Mouse (Mus musculus): ENCODE data around the gene Chac2. TPM values are rescaled to one million over a fixed set of nuclear protein-coding genes. Genes with fewer than 3 reads are reported as not detected.

Gene Chac2
- polyA plus RNA-seq, 1 experiment from 2014 or later: 17.0 TPM

GRCm38 (mm10) chr11:30953469-30954154 lies 32.5 kb downstream of the Chac2 start:
- H3K27ac ChIP-seq: peak overlapping the region; percentile 84
- peak overlapping the region; percentile 87 for H3K9ac ChIP-seq
- peak overlapping the region; percentile 83 for H3K4me3 ChIP-seq
- H3K9me3 ChIP-seq (replicated peaks): peaks cover 6% of the 10 kb centered on the region; the same call in 1 of the 2 replicates
- H3K4me1 ChIP-seq: peaks cover 12% of the 10 kb centered on the region
- peak overlapping the region; percentile 80 for H3K4me2 ChIP-seq (replicated peaks)
- ATAC-seq (ENCODE audit: low FRiP score): peak; percentile 96
- 2% methylated on average over 20 of the region's 32 CpGs for whole genome bisulfite sequencing
- peaks cover 29% of the 10 kb centered on the region for H3K36me3 ChIP-seq
- no peaks in the 10 kb centered on the region for H3K27me3 ChIP-seq

GRCm38 (mm10) chr11:30952829-30953228 lies 33.3 kb downstream of the Chac2 start:
- H3K9ac ChIP-seq: no peak overlapping the region
- ATAC-seq (ENCODE audit: low FRiP score): no peak
- 73% methylated on average over 5 of the region's 5 CpGs for WGBS
- H3K4me1 ChIP-seq: peaks cover 12% of the 10 kb centered on the region
- H3K9me3 ChIP-seq (replicated peaks): peaks cover 5% of the 10 kb centered on the region; the same call in 1 of the 2 replicates
- H3K27me3 ChIP-seq: no peaks in the 10 kb centered on the region
- H3K27ac ChIP-seq: no peak overlapping the region
- peak overlapping the region; percentile 83 for H3K4me3 ChIP-seq
- H3K36me3 ChIP-seq: peaks cover 34% of the 10 kb centered on the region
- H3K4me2 ChIP-seq (replicated peaks): peak overlapping the region; percentile 80

- no peak overlapping the region for H3K4me2 ChIP-seq (replicated peaks)
- H3K4me1 ChIP-seq: no peaks in the 10 kb centered on the region
- no peak overlapping the region for H3K27ac ChIP-seq
- no peaks in the 10 kb centered on the region for H3K27me3 ChIP-seq
- WGBS: 94% methylated on average over 2 of the region's 2 CpGs
- H3K9me3 ChIP-seq (replicated peaks): no peaks in the 10 kb centered on the region
- no peak overlapping the region for H3K9ac ChIP-seq
- H3K4me3 ChIP-seq: no peak overlapping the region
- ATAC-seq (ENCODE audit: low FRiP score): no peak
- H3K36me3 ChIP-seq: peaks cover 66% of the 10 kb centered on the region
Measured at GRCm38 (mm10) chr11:30943522-30943921, 42.6 kb downstream of the Chac2 start.

- no peak overlapping the region for H3K27ac ChIP-seq
- peaks cover 32% of the 10 kb centered on the region for H3K36me3 ChIP-seq
- WGBS: 91% methylated on average over 1 of the region's 1 CpGs
- H3K4me3 ChIP-seq: no peak overlapping the region
- H3K9me3 ChIP-seq (replicated peaks): no peaks in the 10 kb centered on the region
- no peak for ATAC-seq (ENCODE audit: low FRiP score)
- no peak overlapping the region for H3K9ac ChIP-seq
- no peaks in the 10 kb centered on the region for H3K27me3 ChIP-seq
- no peaks in the 10 kb centered on the region for H3K4me1 ChIP-seq
- H3K4me2 ChIP-seq (replicated peaks): no peak overlapping the region
Measured at GRCm38 (mm10) chr11:30928498-30928897, 57.7 kb downstream of the Chac2 start.

GRCm38 (mm10) chr11:30928079-30928478 lies 58.1 kb downstream of the Chac2 start:
- no peak overlapping the region for H3K27ac ChIP-seq
- H3K4me1 ChIP-seq: no peaks in the 10 kb centered on the region
- no peaks in the 10 kb centered on the region for H3K9me3 ChIP-seq (replicated peaks)
- H3K9ac ChIP-seq: no peak overlapping the region
- ATAC-seq (ENCODE audit: low FRiP score): no peak
- H3K4me3 ChIP-seq: no peak overlapping the region
- peaks cover 36% of the 10 kb centered on the region for H3K36me3 ChIP-seq
- H3K4me2 ChIP-seq (replicated peaks): no peak overlapping the region
- H3K27me3 ChIP-seq: no peaks in the 10 kb centered on the region

Other genes with a start within 250 kb of the Chac2 start
- 34.5 and 36.6 TPM in 2 replicates for gene Psme4, start 214.6 kb downstream of the Chac2 start, polyA plus RNA-seq (2016; fragmentation: Nextera tagmentation; extraction: Ambion mirVana)
- gene Gpr75, start 101.0 kb downstream of the Chac2 start, polyA plus RNA-seq (2016; fragmentation: Nextera tagmentation; extraction: Ambion mirVana): 1.7 and 2.1 TPM in 2 replicates
- 32.9 and 34.7 TPM in 2 replicates for gene Asb3, start 100.9 kb downstream of the Chac2 start, polyA plus RNA-seq (2016; fragmentation: Nextera tagmentation; extraction: Ambion mirVana)
- gene Erlec1, start 32.0 kb downstream of the Chac2 start, polyA plus RNA-seq (2016; fragmentation: Nextera tagmentation; extraction: Ambion mirVana): 10.5 and 14.3 TPM in 2 replicates
- not detected in 2 replicates for gene Gm17332, start 196.1 kb upstream of the Chac2 start, polyA plus RNA-seq (2016; fragmentation: Nextera tagmentation; extraction: Ambion mirVana)

Data from hindbrain, embryonic 12.5 days (tissue).